ENCODE assay signal across 24 mouse cellular contexts in genomic region chr16:20643911-20644310, GRCm38 (mm10). TPM values are rescaled to one million over a fixed set of nuclear protein-coding genes. Genes with fewer than 3 reads are reported as not detected.
"Had no signal": no experiment of that assay in that cellular context is flagged by ENCODE, and none has a peak within 500 bp of the region (broad histone marks: within the 10 kb centered on the region; RNA-seq: fewer than 3 reads in every experiment).

No protein-coding gene starts in this region.

- H3K36me3 ChIP-seq: limb, embryonic 10.5 days; limb, embryonic 13.5 days; liver, embryonic 12.5 days; liver, embryonic 15.5 days; lung, embryonic 15.5 days; midbrain, embryonic 10.5 days; neural tube, embryonic 12.5 days; stomach, embryonic 15.5 days had no signal

- H3K4me1 ChIP-seq: limb, embryonic 10.5 days; limb, embryonic 13.5 days; liver, embryonic 12.5 days; liver, embryonic 15.5 days; lung, embryonic 15.5 days; neural tube, embryonic 12.5 days; stomach, embryonic 15.5 days had no signal

- H3K27ac ChIP-seq: limb, embryonic 10.5 days; limb, embryonic 13.5 days; liver, embryonic 12.5 days; liver, embryonic 15.5 days; lung, embryonic 15.5 days; midbrain, embryonic 10.5 days; neural tube, embryonic 12.5 days; neural tube, embryonic 15.5 days; stomach, embryonic 15.5 days had no signal

- ATAC-seq: liver, embryonic 12.5 days had no signal

- H3K9me3 ChIP-seq: limb, embryonic 10.5 days; limb, embryonic 13.5 days; liver, embryonic 12.5 days; liver, embryonic 15.5 days; lung, embryonic 15.5 days; megakaryocyte, embryonic 14.5 days; midbrain, embryonic 10.5 days; neural tube, embryonic 12.5 days; neural tube, embryonic 15.5 days; stomach, embryonic 15.5 days had no signal

- DNase-seq: kidney, adult 9 months; kidney, postnatal 10 days; kidney, postnatal 36 days; liver; lung, adult 18-20 months; lung, postnatal 10 days; lung, postnatal 36 days; midbrain, embryonic 14.5 days; right cerebral cortex, adult 18-20 months; right cerebral cortex, postnatal 14 days; right cerebral cortex, postnatal 4 days; spleen, adult 18-20 months; thymus, adult 18-20 months; thymus, postnatal 36 days had no signal

- H3K27me3 ChIP-seq: limb, embryonic 13.5 days; lung, embryonic 15.5 days; neural tube, embryonic 12.5 days; neural tube, embryonic 15.5 days; stomach, embryonic 15.5 days had no signal

- H3K4me2 ChIP-seq: limb, embryonic 13.5 days; liver, embryonic 12.5 days; liver, embryonic 15.5 days; lung, embryonic 15.5 days; neural tube, embryonic 12.5 days; neural tube, embryonic 15.5 days; stomach, embryonic 15.5 days had no signal

- H3K9ac ChIP-seq: limb, embryonic 13.5 days; liver, embryonic 12.5 days; liver, embryonic 15.5 days; lung, embryonic 15.5 days; neural tube, embryonic 12.5 days; neural tube, embryonic 15.5 days; stomach, embryonic 15.5 days had no signal

- H3K4me3 ChIP-seq: limb, embryonic 10.5 days; limb, embryonic 13.5 days; liver, embryonic 12.5 days; liver, embryonic 15.5 days; lung, embryonic 15.5 days; megakaryocyte, embryonic 14.5 days; midbrain, embryonic 10.5 days; neural tube, embryonic 12.5 days; neural tube, embryonic 15.5 days; stomach, embryonic 15.5 days had no signal

RNA-seq across cellular contexts. Expression of gene Ece2, which starts 14.3 kb away (rescaled TPM):
- polyA plus RNA-seq: liver, embryonic 12.5 days; liver, embryonic 15.5 days had no signal
